Mouse (Mus musculus) layer of hippocampus, adult 2 months (tissue): ENCODE measurements around the gene Cemip. TPM values are rescaled to one million over a fixed set of nuclear protein-coding genes. Genes with fewer than 3 reads are reported as not detected.

Experiments
- DNase-seq, 2 experiments: peaks; one replicate each; pipeline ENCODE4 v3.0.0; 2022; ENCODE audit warnings: low spot score in 2 of 2
- H3K27ac ChIP-seq: fragments of 200-600 bp; 2 replicates; pipeline ENCODE4 v1.8.1; 2022
- H3K4me3 ChIP-seq: fragments of 200-600 bp; 2 replicates; pipeline ENCODE4 v1.8.1; 2022; ENCODE audit warnings: mild to moderate bottlenecking
- CTCF ChIP-seq: fragments of 200-600 bp; conservative IDR thresholded peaks from 2 replicates; pipeline ENCODE4 v1.8.1; 2022; ENCODE audit warnings: antibody characterized with exemption, mild to moderate bottlenecking, moderate library complexity
- total RNA-seq, 2 experiments: library from RNA; stranded (reverse); gene quantifications; 2 replicates each; pipeline ENCODE4 v1.2.3; 2021

Gene Cemip
- total RNA-seq, 2 experiments from 2014 or later, result 21.1 to 26.1 TPM

DNA sequence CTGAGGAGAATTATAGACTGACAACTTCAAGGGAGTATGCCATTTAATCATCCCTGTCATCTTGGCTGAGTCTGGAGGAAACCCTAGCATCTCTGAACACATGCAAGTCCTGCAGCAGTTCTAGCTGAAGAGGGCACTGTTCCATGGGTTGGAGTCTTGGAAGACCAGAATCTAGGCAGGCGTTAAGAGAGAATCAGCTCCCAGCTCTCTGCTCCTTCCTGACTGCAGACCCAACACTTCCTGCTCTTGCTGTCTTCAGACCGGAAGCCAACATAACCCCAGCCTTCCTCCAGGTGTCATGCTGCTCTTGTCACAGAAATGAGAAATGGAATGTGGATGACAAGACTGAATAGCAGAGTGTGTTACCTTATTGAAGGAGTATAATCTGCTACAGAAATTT, 29.1 kb upstream of the Cemip start:
- Histone ChIP-seq H3K4me3 (no peak overlapping the region), H3K27ac (no peak overlapping the region)
- peak; percentile 59 for TF ChIP-seq CTCF
- DNase-seq, result no peak

DNA sequence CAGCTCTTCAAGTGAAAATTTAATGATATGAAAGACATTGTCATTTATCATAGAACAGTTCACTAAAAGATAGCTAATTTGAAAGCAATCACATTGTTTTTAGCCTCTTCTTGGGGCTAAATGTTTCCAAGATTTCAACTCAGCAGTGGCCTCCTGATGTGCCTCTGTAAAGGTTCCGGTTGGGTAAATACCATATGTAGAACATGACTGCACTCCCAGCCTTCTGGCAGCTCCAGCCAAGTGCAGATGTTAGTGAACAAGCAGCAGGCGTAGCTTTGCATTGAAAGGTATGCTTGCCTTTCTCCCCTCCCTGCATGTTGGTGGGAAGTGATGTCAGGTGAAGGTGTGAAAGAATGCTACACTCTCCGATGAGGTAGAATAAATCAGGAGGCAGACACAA, 28.5 kb upstream of the Cemip start:
- Histone ChIP-seq H3K4me3 (no peak overlapping the region), H3K27ac (no peak overlapping the region)
- no peak for TF ChIP-seq CTCF
- no peak for DNase-seq

DNA sequence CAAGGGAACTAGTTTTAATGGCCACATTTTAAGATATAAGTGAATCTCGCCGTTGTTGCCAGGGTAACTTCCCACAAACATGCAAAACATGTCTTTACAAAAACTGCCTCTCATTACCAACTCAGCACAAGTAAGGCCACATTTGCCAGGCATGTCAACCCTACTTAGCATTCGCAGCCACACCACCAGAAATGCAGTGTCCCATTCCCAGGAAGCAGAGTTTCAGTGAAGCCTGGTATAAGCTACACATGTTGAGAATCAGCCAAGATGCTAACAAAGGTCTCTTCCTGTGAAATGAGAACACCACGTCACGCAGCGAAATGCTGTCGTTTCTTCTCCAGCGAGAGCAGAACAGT, 26.7 kb upstream of the Cemip start:
- H3K27ac ChIP-seq, result no peak overlapping the region
- no peak overlapping the region for H3K4me3 ChIP-seq
- no peak for DNase-seq
- TF ChIP-seq CTCF, result no peak

DNA sequence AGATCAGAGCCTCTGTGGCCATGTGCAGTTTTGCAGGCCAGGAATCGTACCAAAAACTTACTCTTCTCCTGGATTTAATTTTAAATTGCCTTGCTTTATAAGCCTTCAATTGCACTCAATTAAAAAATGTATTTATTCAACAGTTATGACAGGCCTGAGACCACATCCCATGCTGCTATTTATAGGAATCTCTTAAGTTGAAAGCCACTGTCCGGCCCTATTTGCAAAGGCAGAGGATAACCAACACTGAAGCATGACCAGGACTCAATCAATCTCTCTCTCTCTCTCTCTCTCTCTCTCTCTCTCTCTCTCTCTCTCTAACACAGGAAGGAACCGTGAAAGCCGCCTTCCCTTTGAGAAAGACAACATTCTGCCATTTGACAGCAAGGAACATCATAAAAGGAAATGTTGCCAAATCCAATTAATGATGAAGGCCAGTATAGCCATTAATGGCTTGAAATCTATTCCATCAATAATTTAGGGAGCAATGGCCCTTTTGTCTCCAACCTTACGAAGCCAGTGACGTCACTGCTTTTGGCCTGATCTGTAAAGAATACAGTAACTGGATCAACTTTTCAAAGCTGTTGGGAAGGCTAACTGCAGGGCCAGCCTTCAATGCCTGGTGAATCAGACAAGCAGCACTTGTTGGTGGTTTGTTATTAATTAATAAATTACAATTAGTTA, 26.2 kb upstream of the Cemip start:
- no peak for TF ChIP-seq CTCF
- DNase-seq, result no peak
- Histone ChIP-seq H3K27ac (no peak overlapping the region), H3K4me3 (no peak overlapping the region)

DNA sequence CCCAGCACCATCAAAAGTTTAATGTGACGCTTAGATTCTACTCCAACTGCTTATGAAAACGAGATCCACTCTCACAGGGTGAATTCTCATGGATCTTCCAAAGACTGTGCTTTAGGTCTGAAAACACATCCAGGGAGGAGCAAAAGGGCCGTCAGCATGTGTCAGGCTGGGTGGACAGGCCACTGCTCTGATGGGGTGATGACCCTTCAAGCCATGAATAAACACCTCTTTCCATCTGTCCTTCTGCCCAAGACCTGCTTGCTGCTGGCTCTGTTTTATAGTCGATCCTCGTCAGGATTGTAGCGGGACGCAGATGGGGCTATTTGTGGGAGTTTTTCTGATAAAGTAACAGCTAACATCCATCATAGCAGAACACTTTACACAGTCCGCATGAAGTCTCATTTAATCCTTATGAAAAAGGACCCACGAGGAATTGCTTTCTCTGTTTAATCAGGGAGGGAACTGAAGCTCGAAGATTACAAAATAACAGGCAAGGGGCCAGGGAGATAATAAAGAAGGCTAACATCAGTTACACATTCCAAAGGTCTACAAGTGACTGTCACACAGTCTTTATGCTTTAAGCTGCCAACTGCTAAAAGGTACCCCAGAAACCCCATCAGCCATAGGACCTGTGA, 25.5 kb upstream of the Cemip start:
- Histone ChIP-seq H3K27ac (no peak overlapping the region), H3K4me3 (no peak overlapping the region)
- no peak for DNase-seq
- TF ChIP-seq CTCF, result no peak

DNA sequence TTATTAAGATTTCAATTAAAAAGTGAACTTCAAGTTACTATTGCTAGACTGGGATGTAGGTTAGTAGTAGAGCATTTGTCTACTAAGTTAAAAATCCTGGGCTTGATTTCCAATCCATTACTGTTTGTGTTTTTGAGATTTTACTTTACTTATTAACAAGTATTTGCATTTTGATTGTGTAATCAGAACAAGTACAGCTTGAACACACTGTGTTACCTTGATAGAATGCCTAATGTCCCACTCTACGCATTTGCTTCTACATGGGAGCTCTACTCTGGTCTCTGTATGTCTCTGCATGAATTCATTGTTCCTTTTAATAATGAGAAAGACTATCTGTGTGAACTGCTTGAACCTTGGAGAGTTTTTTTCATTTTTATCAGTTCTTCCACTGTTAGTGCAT, 20.6 kb upstream of the Cemip start:
- H3K4me3 ChIP-seq, result no peak overlapping the region

DNA sequence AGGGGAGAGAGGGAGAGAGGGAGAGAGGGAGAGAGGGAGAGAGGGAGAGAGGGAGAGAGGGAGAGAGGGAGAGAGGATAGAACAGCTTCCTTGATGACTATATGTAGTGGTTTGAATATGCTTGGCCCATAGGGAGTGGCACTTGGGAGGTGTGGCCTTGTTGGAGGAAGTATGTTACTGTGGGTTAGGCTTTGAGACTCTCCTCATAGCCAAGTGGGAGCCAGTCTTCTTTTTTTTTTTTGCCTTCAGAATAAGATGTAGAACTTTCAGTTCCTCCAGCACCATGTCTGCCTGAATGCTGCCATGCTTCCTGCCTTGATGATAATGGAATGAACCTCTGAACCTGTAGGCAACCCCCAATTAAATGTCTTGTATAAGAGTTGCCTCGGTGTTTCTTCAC, 16.3 kb upstream of the Cemip start:
- Histone ChIP-seq H3K4me3 (no peak overlapping the region), H3K27ac (no peak overlapping the region)
- TF ChIP-seq CTCF, result no peak
- DNase-seq, result no peak

More for the DNA sequence above, 20.6 kb upstream of the Cemip start:
- H3K27ac ChIP-seq, result no peak overlapping the region
- no peak for DNase-seq
- no peak for TF ChIP-seq CTCF

DNA sequence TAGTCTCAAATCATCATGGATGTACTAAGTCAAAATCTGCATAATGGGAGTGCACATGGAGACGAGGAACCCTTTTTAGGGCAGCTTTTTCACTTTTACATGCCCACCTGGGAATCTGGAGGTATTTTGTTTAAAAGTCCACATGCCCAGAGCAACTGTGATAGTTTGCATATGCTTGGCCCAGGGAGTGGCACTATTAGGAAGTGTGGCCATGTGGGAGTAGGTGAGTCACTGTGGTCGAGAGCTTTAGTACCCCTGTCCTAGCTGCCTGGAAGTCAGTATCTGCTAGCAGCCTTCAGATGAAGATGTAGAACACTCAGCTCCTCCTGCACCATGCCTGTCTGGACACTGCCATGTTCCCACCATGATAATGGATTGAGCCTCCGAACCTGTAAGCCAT, 14.4 kb upstream of the Cemip start:
- no peak for TF ChIP-seq CTCF
- H3K4me3 ChIP-seq, result no peak overlapping the region
- DNase-seq, result no peak
- no peak overlapping the region for H3K27ac ChIP-seq

DNA sequence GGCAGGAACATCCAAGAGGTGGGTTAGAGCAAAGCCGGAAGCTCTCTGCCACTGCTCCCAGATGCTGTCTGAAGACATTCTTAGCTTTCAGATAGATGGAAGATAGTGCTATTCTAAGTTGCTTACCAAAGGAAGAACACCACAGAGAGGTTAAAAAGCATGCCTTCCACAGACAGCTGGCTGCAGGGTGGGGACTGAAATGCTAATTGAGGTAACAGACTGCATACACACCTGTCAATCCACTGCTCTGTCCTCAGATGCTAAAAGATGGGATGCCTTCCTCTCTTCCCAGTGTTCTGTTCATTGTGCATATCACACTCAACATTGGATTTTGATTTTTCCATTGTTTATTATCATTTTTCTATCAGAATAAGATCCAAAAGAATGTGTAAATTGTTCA, 11.8 kb upstream of the Cemip start:
- no peak for TF ChIP-seq CTCF
- H3K27ac ChIP-seq, result no peak overlapping the region

DNA sequence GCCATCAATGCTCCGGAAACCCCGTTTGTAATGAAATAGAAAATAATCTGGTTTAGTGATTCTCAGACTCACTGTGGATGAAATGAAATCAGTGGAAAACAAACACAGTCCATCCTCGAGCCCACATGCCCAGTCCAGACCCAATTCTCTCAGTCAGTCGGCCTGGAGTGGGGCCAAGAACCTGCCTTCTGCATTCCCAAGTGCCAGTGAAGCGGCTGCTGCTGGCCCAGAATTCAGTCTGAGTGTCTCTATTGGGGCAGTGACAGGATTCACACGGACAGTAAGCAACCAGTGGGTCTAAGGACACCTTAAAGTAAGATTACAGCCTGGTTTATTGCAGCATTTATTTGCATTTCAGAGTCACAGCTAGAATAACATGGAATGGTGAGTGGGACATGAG, 10.2 kb upstream of the Cemip start:
- Histone ChIP-seq H3K27ac (no peak overlapping the region), H3K4me3 (no peak overlapping the region)
- no peak for TF ChIP-seq CTCF
- DNase-seq, result no peak

More for the DNA sequence above, 11.8 kb upstream of the Cemip start:
- H3K4me3 ChIP-seq, result no peak overlapping the region
- no peak for DNase-seq

DNA sequence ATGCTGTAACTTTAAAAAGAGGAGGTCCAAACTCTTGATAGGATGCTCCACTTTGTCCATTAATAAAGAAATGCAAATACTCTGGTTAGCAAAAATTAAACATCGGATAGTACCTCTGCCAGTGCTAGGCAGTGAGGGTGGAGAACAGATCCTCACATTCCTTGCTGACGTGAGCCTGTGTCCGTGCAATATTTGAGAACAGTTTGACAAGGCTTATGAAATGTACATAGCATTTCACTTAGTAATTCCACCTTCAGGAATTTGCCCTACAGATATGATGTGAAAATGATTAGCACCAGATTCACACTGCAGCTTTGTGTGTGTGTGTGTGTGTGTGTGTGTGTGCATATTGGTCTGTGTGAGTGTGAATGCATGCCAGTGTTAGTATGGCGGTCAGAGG, 4.5 kb upstream of the Cemip start:
- no peak for TF ChIP-seq CTCF
- Histone ChIP-seq H3K4me3 (no peak overlapping the region), H3K27ac (no peak overlapping the region)
- DNase-seq, result no peak

DNA sequence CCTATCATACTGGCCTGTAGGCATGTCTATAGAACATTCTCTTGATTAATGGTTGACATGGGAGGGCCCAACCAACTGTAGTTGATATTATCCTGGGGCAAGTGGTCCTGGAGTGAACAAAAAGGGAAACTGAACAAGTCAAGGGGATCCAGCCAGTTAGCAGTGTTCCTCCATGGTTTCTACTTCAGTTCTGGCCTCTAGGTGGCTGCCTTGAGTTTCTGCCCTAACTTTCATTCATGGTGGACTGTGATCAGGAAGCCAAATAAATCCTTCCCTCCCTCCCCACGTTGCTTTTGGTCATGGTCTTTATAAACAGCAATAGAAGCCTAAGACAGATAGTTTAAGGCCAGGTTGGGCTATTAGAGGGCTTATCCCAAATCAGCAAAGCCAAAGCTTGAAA, 3.5 kb upstream of the Cemip start:
- Histone ChIP-seq H3K4me3 (no peak overlapping the region), H3K27ac (no peak overlapping the region)
- peak; percentile 71 for TF ChIP-seq CTCF
- no peak for DNase-seq

DNA sequence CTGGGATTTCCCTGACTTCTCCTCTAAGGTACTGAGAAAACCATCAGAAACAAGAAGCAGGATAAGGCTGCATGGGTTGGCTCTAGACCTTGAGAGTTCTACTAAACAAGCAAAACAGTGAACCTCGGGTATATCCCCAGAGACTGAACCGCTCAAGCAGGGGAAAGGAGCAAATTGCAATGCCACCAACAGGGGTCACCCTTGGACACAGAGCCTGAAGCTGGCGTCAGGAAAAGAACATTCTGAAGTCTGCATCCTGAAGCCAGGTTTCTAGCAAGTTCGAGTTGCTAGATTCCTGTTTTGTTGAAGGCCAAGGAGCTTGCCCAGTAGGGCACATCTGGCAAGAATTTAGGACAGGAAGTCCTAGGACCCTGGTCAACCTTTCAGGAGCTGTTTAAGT, 2.7 kb upstream of the Cemip start:
- DNase-seq, result peak; percentile 57 to 77
- TF ChIP-seq CTCF, result peak; percentile 82
- Histone ChIP-seq H3K27ac (no peak overlapping the region), H3K4me3 (no peak overlapping the region)

DNA sequence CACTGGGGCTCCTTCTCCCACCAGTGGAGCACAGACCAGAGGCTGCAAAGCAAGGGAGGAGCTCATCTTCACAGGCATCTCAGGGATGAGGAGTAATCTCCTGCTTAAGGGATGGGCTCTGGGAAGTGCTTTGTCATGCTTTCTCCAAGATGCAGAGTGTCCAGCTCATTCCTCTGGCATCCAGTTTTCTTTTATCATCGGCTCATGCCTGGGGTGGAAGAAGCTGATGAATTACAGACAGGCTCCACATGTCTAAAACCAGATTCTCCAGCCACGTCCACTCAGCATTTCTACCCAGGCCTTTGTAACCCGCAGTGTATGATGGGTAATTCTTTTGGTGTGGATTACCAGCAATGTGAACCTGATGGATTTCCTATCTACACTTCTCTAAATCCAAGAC, 1.9 kb upstream of the Cemip start:
- no peak for DNase-seq
- H3K4me3 ChIP-seq, result no peak overlapping the region
- TF ChIP-seq CTCF, result no peak
- H3K27ac ChIP-seq, result no peak overlapping the region
